ENCODE assay signal across 28 mouse cellular contexts in the genomic region with DNA sequence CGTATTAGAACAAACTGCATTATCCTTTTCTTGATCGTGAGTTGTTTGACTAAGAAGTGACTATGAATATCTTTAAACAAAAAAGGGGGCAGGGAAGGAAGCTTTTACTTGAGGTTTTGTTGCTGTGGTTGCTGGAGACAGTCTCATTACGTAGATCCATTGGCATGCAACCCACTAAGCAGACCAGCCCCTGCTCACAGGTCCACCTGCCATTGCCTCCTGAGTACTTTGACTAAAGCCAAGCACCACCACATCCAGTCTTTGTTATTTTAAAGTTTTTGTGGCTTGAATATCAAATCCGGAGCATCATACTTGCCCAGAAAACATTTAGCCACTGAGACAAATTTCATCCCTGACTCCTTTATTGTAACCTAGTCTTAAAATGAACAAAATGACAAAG. TPM values are rescaled to one million over a fixed set of nuclear protein-coding genes. Genes with fewer than 3 reads are reported as not detected.
DNase-seq lines count a peak whose midpoint lies in the region; ATAC-seq and TF ChIP-seq lines count a peak whose summit lies in the region.
"Had no signal": no experiment of that assay in that cellular context is flagged by ENCODE, and none has a peak within 500 bp of the region (broad histone marks: within the 10 kb centered on the region; RNA-seq: fewer than 3 reads in every experiment).

No protein-coding gene starts in this region.

- H3K9ac ChIP-seq in midbrain, embryonic 11.5 days (ENCODE audit: low read length) = no peak overlapping the region

- H3K27ac ChIP-seq in midbrain, embryonic 11.5 days (ENCODE audit: low read depth, low read length) = no peak overlapping the region
- H3K27ac ChIP-seq in midbrain, embryonic 10.5 days (replicated peaks) = no peak overlapping the region
- no peak overlapping the region for H3K27ac ChIP-seq in forebrain, embryonic 10.5 days

- no peaks in the 10 kb centered on the region for H3K79me2 ChIP-seq in C2C12 (ENCODE audit: control insufficient read depth, insufficient read depth)
- no peaks in the 10 kb centered on the region for H3K79me2 ChIP-seq in myocyte (ENCODE audit: control insufficient read depth, insufficient read depth)

- no peak for TF ChIP-seq CTCF in C2C12 (IDR thresholded peaks at IDR 0.05; ENCODE audit: control insufficient read depth, insufficient read depth, insufficient read length)

- no peaks in the 10 kb centered on the region for H3K36me3 ChIP-seq in midbrain, embryonic 11.5 days (ENCODE audit: control insufficient read depth, insufficient read depth, low read length)
- H3K36me3 ChIP-seq in midbrain, embryonic 10.5 days = no peaks in the 10 kb centered on the region
- H3K36me3 ChIP-seq in C2C12 (ENCODE audit: control insufficient read depth, insufficient read depth) (no peaks in the 10 kb centered on the region), myocyte (ENCODE audit: control insufficient read depth, insufficient read depth) (no peaks in the 10 kb centered on the region)
- H3K36me3 ChIP-seq in forebrain, embryonic 10.5 days (replicated peaks) = no peaks in the 10 kb centered on the region
- H3K36me3 ChIP-seq: G1E had no signal

- DNase-seq in heart, adult 11 months = peak; percentile 11
- DNase-seq in heart, postnatal 25 days (ENCODE audit: low spot score) = no peak
- DNase-seq in midbrain, embryonic 11.5 days (ENCODE audit: low spot score, missing footprints) = peak; percentile 45
- DNase-seq in midbrain, embryonic 10.5 days (ENCODE audit: low spot score) = no peak
- DNase-seq in forebrain, embryonic 10.5 days (ENCODE audit: extremely low spot score, low spot score) = no peak
- no peak for DNase-seq in gastrocnemius, adult 8-10 months (ENCODE audit: low spot score in 2 of 2)
- DNase-seq: adrenal gland, adult 2 months; adrenal gland, adult 8-10 months; adrenal gland, postnatal 10 days; adrenal gland, postnatal 14 days; adrenal gland, postnatal 25 days; adrenal gland, postnatal 36 days; B cell, adult 2 months; cerebellum, adult 11 months; cerebellum, adult 11-12 months; cerebellum, adult 18-20 months had no signal

- H3K4me1 ChIP-seq in midbrain, embryonic 11.5 days (ENCODE audit: control insufficient read depth, insufficient read depth, low read length) = no peaks in the 10 kb centered on the region
- no peaks in the 10 kb centered on the region for H3K4me1 ChIP-seq in midbrain, embryonic 10.5 days
- H3K4me1 ChIP-seq in forebrain, embryonic 10.5 days = no peaks in the 10 kb centered on the region

- no peaks in the 10 kb centered on the region for H3K9me3 ChIP-seq in midbrain, embryonic 11.5 days (ENCODE audit: control insufficient read depth, low read length)
- no peaks in the 10 kb centered on the region for H3K9me3 ChIP-seq in midbrain, embryonic 10.5 days (replicated peaks)
- H3K9me3 ChIP-seq in forebrain, embryonic 10.5 days = no peaks in the 10 kb centered on the region
- H3K9me3 ChIP-seq: G1E had no signal

- H3K27me3 ChIP-seq in midbrain, embryonic 11.5 days (ENCODE audit: control insufficient read depth, insufficient read depth, low read length) = no peaks in the 10 kb centered on the region
- no peaks in the 10 kb centered on the region for H3K27me3 ChIP-seq in midbrain, embryonic 10.5 days (ENCODE audit: low read depth, poor library complexity, severe bottlenecking)
- H3K27me3 ChIP-seq in C2C12 (ENCODE audit: control insufficient read depth, insufficient read depth, insufficient read length) (no peaks in the 10 kb centered on the region), myocyte (ENCODE audit: control insufficient read depth, insufficient read depth, insufficient read length) (no peaks in the 10 kb centered on the region)
- no peaks in the 10 kb centered on the region for H3K27me3 ChIP-seq in forebrain, embryonic 10.5 days (ENCODE audit: poor library complexity, severe bottlenecking)
- H3K27me3 ChIP-seq: CH12.LX had no signal

- intact Hi-C loops in heart, postnatal 25 days (cut with DNase I) = no loop called here

- TF ChIP-seq POLR2A in myocyte (IDR thresholded peaks at IDR 0.05; ENCODE audit: insufficient read length, low read depth) = no peak

- H3K4me2 ChIP-seq in midbrain, embryonic 11.5 days = no peak overlapping the region
- H3K4me2 ChIP-seq in myocyte (ENCODE audit: low read depth) = peak overlapping the region; percentile 18

- no peak for ATAC-seq in midbrain, embryonic 11.5 days (ENCODE audit: low FRiP score)
- ATAC-seq: activated CD4-positive, CD25-positive, alpha-beta regulatory T cell, adult 4 months; CD4-positive, CD25-positive, alpha-beta regulatory T cell, adult 4 months; Patski had no signal

- no peaks in the 10 kb centered on the region for H3K79me3 ChIP-seq in C2C12 (ENCODE audit: low read depth)

- WGBS in midbrain, embryonic 11.5 days = 67% methylated on average over 4 of the region's 4 CpGs
- 79% methylated on average over 4 of the region's 4 CpGs for WGBS in midbrain, embryonic 10.5 days
- WGBS in forebrain, embryonic 10.5 days = 86% methylated on average over 4 of the region's 4 CpGs

- H3K4me3 ChIP-seq in midbrain, embryonic 11.5 days (ENCODE audit: low read depth, low read length) = no peak overlapping the region
- no peak overlapping the region for H3K4me3 ChIP-seq in midbrain, embryonic 10.5 days
- H3K4me3 ChIP-seq in C2C12 (ENCODE audit: insufficient read depth, poor library complexity, severe bottlenecking) = no peak overlapping the region
- no peak overlapping the region for H3K4me3 ChIP-seq in myocyte
- no peak overlapping the region for H3K4me3 ChIP-seq in forebrain, embryonic 10.5 days

- H3ac ChIP-seq in C2C12 (ENCODE audit: control insufficient read depth, insufficient read length, low read depth) (no peak overlapping the region), myocyte (ENCODE audit: control insufficient read depth, insufficient read length) (no peak overlapping the region)

TF ChIP-seq in C2C12, 6 proteins besides CTCF, POLR2A, EP300 and RAD21:
- no peak for TF ChIP-seq MYOG (IDR thresholded peaks at IDR 0.05; ENCODE audit: control insufficient read depth, extremely low read depth, insufficient read length)
- peak; percentile 86 for TF ChIP-seq MYOD1 (IDR thresholded peaks at IDR 0.05; ENCODE audit: control insufficient read depth, insufficient read length, low read depth)

TF ChIP-seq in myocyte, 11 proteins besides CTCF, POLR2A, EP300 and RAD21:
- TF ChIP-seq MYOD1 (IDR thresholded peaks at IDR 0.05; ENCODE audit: control insufficient read depth in 1 of 3, insufficient read length in 2 of 3, low read depth in 2 of 3) (peak in 2 of 3 experiments; percentile 48 to 51), TCF12 (IDR thresholded peaks at IDR 0.05; ENCODE audit: insufficient read depth, poor library complexity, severe bottlenecking) (no peak)

RNA-seq across cellular contexts. Expression of gene Rnase9, which starts 5.5 kb away (rescaled TPM):
- total RNA-seq in heart, postnatal 25 days (2021) = not detected
- polyA plus RNA-seq in midbrain, embryonic 11.5 days (2014; fragmentation: Nextera tagmentation; extraction: Ambion mirVana) = not detected in 2 replicates
- not detected in 2 replicates for polyA plus RNA-seq in midbrain, embryonic 10.5 days (2016; fragmentation: Nextera tagmentation; extraction: Ambion mirVana)
- polyA plus RNA-seq in C2C12 (2012; fragmentation: generic; extraction: Trizol) = not detected
- not detected for polyA plus RNA-seq in myocyte (2012; fragmentation: generic; extraction: Trizol)
- polyA plus RNA-seq in forebrain, embryonic 10.5 days (2016; fragmentation: Nextera tagmentation; extraction: Ambion mirVana) = not detected in 2 replicates
- not detected for total RNA-seq in gastrocnemius, adult 8-10 months (2022)
- total RNA-seq: adrenal gland, adult 18-20 months; adrenal gland, adult 2 months; adrenal gland, adult 8-10 months; adrenal gland, postnatal 10 days; adrenal gland, postnatal 14 days; adrenal gland, postnatal 25 days; adrenal gland, postnatal 36 days; adrenal gland, postnatal 4 days; CH12.LX; ES-E14; MEL had no signal
- polyA plus RNA-seq: activated CD4-positive, CD25-positive, alpha-beta regulatory T cell, adult 4 months; adrenal gland, adult 2 months; brain, embryonic 14.5 days; CD4-positive, CD25-positive, alpha-beta regulatory T cell, adult 4 months; G1E; Patski had no signal

RNA-seq across cellular contexts. Expression of gene Rnase11, which starts 13.7 kb away (rescaled TPM):
- not detected for total RNA-seq in heart, postnatal 25 days (2021)
- not detected in 2 replicates for polyA plus RNA-seq in midbrain, embryonic 11.5 days (2014; fragmentation: Nextera tagmentation; extraction: Ambion mirVana)
- polyA plus RNA-seq in midbrain, embryonic 10.5 days (2016; fragmentation: Nextera tagmentation; extraction: Ambion mirVana) = not detected in 2 replicates
- polyA plus RNA-seq in C2C12 (2012; fragmentation: generic; extraction: Trizol) = not detected
- not detected for polyA plus RNA-seq in myocyte (2012; fragmentation: generic; extraction: Trizol)
- polyA plus RNA-seq in forebrain, embryonic 10.5 days (2016; fragmentation: Nextera tagmentation; extraction: Ambion mirVana) = not detected in 2 replicates
- not detected for total RNA-seq in gastrocnemius, adult 8-10 months (2022)
- total RNA-seq: adrenal gland, adult 18-20 months; adrenal gland, adult 2 months; adrenal gland, adult 8-10 months; adrenal gland, postnatal 10 days; adrenal gland, postnatal 14 days; adrenal gland, postnatal 25 days; adrenal gland, postnatal 36 days; adrenal gland, postnatal 4 days; CH12.LX; ES-E14; MEL had no signal
- polyA plus RNA-seq: activated CD4-positive, CD25-positive, alpha-beta regulatory T cell, adult 4 months; adrenal gland, adult 2 months; brain, embryonic 14.5 days; CD4-positive, CD25-positive, alpha-beta regulatory T cell, adult 4 months; G1E; Patski had no signal

RNA-seq across cellular contexts. Expression of gene Rnase12, which starts 21.2 kb away (rescaled TPM):
- not detected for total RNA-seq in heart, postnatal 25 days (2021)
- not detected in 2 replicates for polyA plus RNA-seq in midbrain, embryonic 11.5 days (2014; fragmentation: Nextera tagmentation; extraction: Ambion mirVana)
- not detected in 2 replicates for polyA plus RNA-seq in midbrain, embryonic 10.5 days (2016; fragmentation: Nextera tagmentation; extraction: Ambion mirVana)
- polyA plus RNA-seq in C2C12 (2012; fragmentation: generic; extraction: Trizol) (not detected), myocyte (2012; fragmentation: generic; extraction: Trizol) (not detected)
- not detected in 2 replicates for polyA plus RNA-seq in forebrain, embryonic 10.5 days (2016; fragmentation: Nextera tagmentation; extraction: Ambion mirVana)
- total RNA-seq in gastrocnemius, adult 8-10 months (2022) = not detected
- total RNA-seq: adrenal gland, adult 18-20 months; adrenal gland, adult 2 months; adrenal gland, adult 8-10 months; adrenal gland, postnatal 10 days; adrenal gland, postnatal 14 days; adrenal gland, postnatal 25 days; adrenal gland, postnatal 36 days; G1E; MEL had no signal
- polyA plus RNA-seq: activated CD4-positive, CD25-positive, alpha-beta regulatory T cell, adult 4 months; adrenal gland, adult 2 months; brain, embryonic 14.5 days; CD4-positive, CD25-positive, alpha-beta regulatory T cell, adult 4 months; G1E; Patski had no signal

RNA-seq across cellular contexts. Expression of gene Rnase10, which starts 28.7 kb away (rescaled TPM):
- under 1 TPM in 1 of 2 experiments, not detected in 1; 0.39 TPM for total RNA-seq in heart, postnatal 25 days (2021)
- polyA plus RNA-seq in midbrain, embryonic 11.5 days (2014; fragmentation: Nextera tagmentation; extraction: Ambion mirVana) = not detected in 2 replicates
- not detected in 2 replicates for polyA plus RNA-seq in midbrain, embryonic 10.5 days (2016; fragmentation: Nextera tagmentation; extraction: Ambion mirVana)
- polyA plus RNA-seq in C2C12 (2012; fragmentation: generic; extraction: Trizol) = 0.19 TPM
- polyA plus RNA-seq in myocyte (2012; fragmentation: generic; extraction: Trizol) = 0.10 TPM
- not detected in 2 replicates for polyA plus RNA-seq in forebrain, embryonic 10.5 days (2016; fragmentation: Nextera tagmentation; extraction: Ambion mirVana)
- total RNA-seq in gastrocnemius, adult 8-10 months (2022) = not detected
- total RNA-seq: adrenal gland, adult 18-20 months; CH12.LX; ES-E14; MEL had no signal
- polyA plus RNA-seq: activated CD4-positive, CD25-positive, alpha-beta regulatory T cell, adult 4 months; adrenal gland, adult 2 months; brain, embryonic 14.5 days; CD4-positive, CD25-positive, alpha-beta regulatory T cell, adult 4 months; G1E; Patski had no signal

RNA-seq across cellular contexts. Expression of gene Olfr750, which starts 38.0 kb away (rescaled TPM):
- total RNA-seq in heart, postnatal 25 days (2021) = not detected
- not detected in 2 replicates for polyA plus RNA-seq in midbrain, embryonic 11.5 days (2014; fragmentation: Nextera tagmentation; extraction: Ambion mirVana)
- not detected in 2 replicates for polyA plus RNA-seq in midbrain, embryonic 10.5 days (2016; fragmentation: Nextera tagmentation; extraction: Ambion mirVana)
- polyA plus RNA-seq in C2C12 (2012; fragmentation: generic; extraction: Trizol) = not detected
- not detected for polyA plus RNA-seq in myocyte (2012; fragmentation: generic; extraction: Trizol)
- polyA plus RNA-seq in forebrain, embryonic 10.5 days (2016; fragmentation: Nextera tagmentation; extraction: Ambion mirVana) = not detected in 2 replicates
- total RNA-seq in gastrocnemius, adult 8-10 months (2022) = not detected
- total RNA-seq: adrenal gland, adult 8-10 months; adrenal gland, postnatal 10 days; adrenal gland, postnatal 14 days; adrenal gland, postnatal 25 days; adrenal gland, postnatal 36 days; adrenal gland, postnatal 4 days; CH12.LX; ES-E14; MEL had no signal
- polyA plus RNA-seq: activated CD4-positive, CD25-positive, alpha-beta regulatory T cell, adult 4 months; adrenal gland, adult 2 months; brain, embryonic 14.5 days; CD4-positive, CD25-positive, alpha-beta regulatory T cell, adult 4 months; G1E; Patski had no signal

Comparison
In these comparisons a context has a peak if more than half of its experiments do, and no peak if none do; other contexts are left out.
1. DNase-seq: peak in heart, adult 11 months (single experiment) and midbrain, embryonic 11.5 days (single experiment); none in heart, postnatal 25 days (single experiment), midbrain, embryonic 10.5 days (single experiment), forebrain, embryonic 10.5 days (single experiment) and gastrocnemius, adult 8-10 months (0 of 2).